Mouse (Mus musculus) embryonic facial prominence, embryonic 11.5 days (tissue): Measurements from ENCODE around the gene Dedd2. TPM values are rescaled to one million over a fixed set of nuclear protein-coding genes. Genes with fewer than 3 reads are reported as not detected.
A peak's percentile ranks its signal among the peaks of the same experiment; 100 is the strongest.

Source experiments
- ATAC-seq: fragments of 200-750 bp; cut with Nextera tagmentation; replicated peaks from 2 replicates; pipeline ENCODE4 v1.8.0; 2017; ENCODE audit warnings: low read depth; ENCODE audit not compliant: insufficient number of reproducible peaks, low FRiP score, low TSS enrichment
- DNase-seq: peaks from one replicate; pipeline ENCODE4 v3.0.0-alpha.2; 2015; ENCODE audit warnings: low spot score
- H3K27ac ChIP-seq: fragments of 300-500 bp; sonication (generic); replicated peaks from 2 replicates; pipeline ENCODE4 v1.5.1; 2014; ENCODE audit warnings: mild to moderate bottlenecking, low read depth, low read length, control low read depth
- H3K27me3 ChIP-seq: fragments of 300-500 bp; sonication (generic); 2 replicates; pipeline ENCODE4 v1.6.1; 2014; ENCODE audit warnings: mild to moderate bottlenecking, low read length, moderate library complexity, mixed read lengths; ENCODE audit not compliant: control insufficient read depth, insufficient read depth
- H3K36me3 ChIP-seq: fragments of 300-500 bp; sonication (generic); replicated peaks from 2 replicates; pipeline ENCODE4 v1.6.1; 2014; ENCODE audit warnings: low read depth, mild to moderate bottlenecking, low read length, moderate library complexity, mixed read lengths; ENCODE audit not compliant: control insufficient read depth, insufficient read depth
- H3K4me1 ChIP-seq: fragments of 300-500 bp; sonication (generic); 2 replicates; pipeline ENCODE4 v1.6.1; 2014; ENCODE audit warnings: low read length, mixed read lengths; ENCODE audit not compliant: control insufficient read depth, insufficient read depth
- H3K4me2 ChIP-seq: fragments of 300-500 bp; sonication (generic); 2 replicates; pipeline ENCODE4 v1.6.1; 2014; ENCODE audit warnings: low read depth, mild to moderate bottlenecking, control low read depth, low read length, moderate library complexity
- H3K4me3 ChIP-seq: fragments of 300-500 bp; sonication (generic); 2 replicates; pipeline ENCODE4 v1.5.1; 2014; ENCODE audit warnings: low read depth, low read length, control low read depth
- H3K9ac ChIP-seq: fragments of 300-500 bp; sonication (generic); replicated peaks from 2 replicates; pipeline ENCODE4 v1.6.1; 2014; ENCODE audit warnings: mild to moderate bottlenecking, control low read depth, low read length
- H3K9me3 ChIP-seq: fragments of 300-500 bp; sonication (generic); replicated peaks from 2 replicates; pipeline ENCODE4 v1.6.1; 2016; ENCODE audit warnings: mild to moderate bottlenecking, low read length, inconsistent platforms, mixed read lengths; ENCODE audit not compliant: control insufficient read depth
- WGBS: fragments of 180-500 bp; shearing (Covaris S2); extraction: QIAGEN DNeasy Blood & Tissue Kit; methylation state at CpG from one replicate; pipeline ENCODE4 v1.1.7; 2014; 5-methylcytosine and 5-hydroxymethylcytosine counted together
- polyA plus RNA-seq: library from polyadenylated mRNA; unstranded; fragments of >200 nt; fragmentation: Nextera tagmentation; extraction: Ambion mirVana; gene quantifications from 2 replicates; pipeline ENCODE4 v1.2.1, GENCODE M21; 2014

The Dedd2 gene
- polyA plus RNA-seq, 1 experiment from 2014 or later, result 7.7 TPM

GRCm38 (mm10) chr7:25178317-25178716 is 42.1 kb downstream of the Dedd2 start:
- WGBS, result 1% methylated on average over 16 of the region's 17 CpGs
- peak overlapping the region; percentile 43 for H3K9ac ChIP-seq
- no peaks in the 10 kb centered on the region for H3K9me3 ChIP-seq
- peaks cover 52% of the 10 kb centered on the region for H3K27me3 ChIP-seq
- no peak overlapping the region for H3K27ac ChIP-seq
- peak overlapping the region; percentile 51 for H3K4me3 ChIP-seq
- ATAC-seq, result no peak
- no peak for DNase-seq
- no peaks in the 10 kb centered on the region for H3K36me3 ChIP-seq
- H3K4me2 ChIP-seq, result peak overlapping the region; percentile 92
- H3K4me1 ChIP-seq, result peaks cover 6% of the 10 kb centered on the region

GRCm38 (mm10) chr7:25174343-25174742 is 46.1 kb downstream of the Dedd2 start:
- Histone ChIP-seq H3K4me2 (no peak overlapping the region), H3K4me1 (peaks cover 2% of the 10 kb centered on the region; the same call in 1 of the 2 replicates), H3K27ac (no peak overlapping the region), H3K27me3 (peaks cover 20% of the 10 kb centered on the region), H3K36me3 (no peaks in the 10 kb centered on the region), H3K4me3 (no peak overlapping the region), H3K9me3 (no peaks in the 10 kb centered on the region), H3K9ac (no peak overlapping the region)
- ATAC-seq (0 out of 2 replicates have a peak, but pooled peaks have one; percentile 4), DNase-seq (no peak)
- WGBS, result 51% methylated on average over 11 of the region's 11 CpGs

- Histone ChIP-seq H3K9ac (no peak overlapping the region), H3K4me3 (no peak overlapping the region), H3K9me3 (no peaks in the 10 kb centered on the region), H3K36me3 (no peaks in the 10 kb centered on the region), H3K27me3 (peaks cover 9% of the 10 kb centered on the region), H3K4me2 (no peak overlapping the region), H3K4me1 (peaks cover 2% of the 10 kb centered on the region; the same call in 1 of the 2 replicates), H3K27ac (no peak overlapping the region)
- WGBS, result 8% methylated on average over 5 of the region's 5 CpGs
- DNase-seq (no peak), ATAC-seq (peak; percentile 42; the same call in 1 of the 2 replicates)
Measured at GRCm38 (mm10) chr7:25172669-25173068, 47.7 kb downstream of the Dedd2 start.

GRCm38 (mm10) chr7:25170583-25170982 is 49.8 kb downstream of the Dedd2 start:
- peaks cover 2% of the 10 kb centered on the region; the same call in 1 of the 2 replicates for H3K4me1 ChIP-seq
- WGBS, result 42% methylated on average over 3 of the region's 3 CpGs

GRCm38 (mm10) chr7:25166106-25166505 is 54.3 kb downstream of the Dedd2 start:
- Histone ChIP-seq H3K4me2 (no peak overlapping the region), H3K27ac (no peak overlapping the region), H3K4me3 (no peak overlapping the region), H3K9me3 (no peaks in the 10 kb centered on the region), H3K4me1 (no peaks in the 10 kb centered on the region), H3K9ac (no peak overlapping the region), H3K36me3 (no peaks in the 10 kb centered on the region), H3K27me3 (no peaks in the 10 kb centered on the region)
- ATAC-seq (no peak), DNase-seq (no peak)
- WGBS, result 75% methylated on average over 5 of the region's 5 CpGs

More at GRCm38 (mm10) chr7:25170583-25170982, 49.8 kb downstream of the Dedd2 start:
- no peak for ATAC-seq
- Histone ChIP-seq H3K4me3 (no peak overlapping the region), H3K36me3 (no peaks in the 10 kb centered on the region), H3K27ac (no peak overlapping the region), H3K9me3 (no peaks in the 10 kb centered on the region), H3K4me2 (no peak overlapping the region), H3K9ac (no peak overlapping the region), H3K27me3 (no peaks in the 10 kb centered on the region)
- DNase-seq, result no peak

GRCm38 (mm10) chr7:25156158-25156648 is 64.2 kb downstream of the Dedd2 start:
- DNase-seq (no peak), ATAC-seq (no peak)
- peaks cover 18% of the 10 kb centered on the region for H3K4me1 ChIP-seq
- H3K27me3 ChIP-seq, result no peaks in the 10 kb centered on the region
- H3K4me3 ChIP-seq, result no peak overlapping the region
- no peaks in the 10 kb centered on the region for H3K36me3 ChIP-seq
- no peaks in the 10 kb centered on the region for H3K9me3 ChIP-seq
- no peak overlapping the region for H3K4me2 ChIP-seq
- 34% methylated on average over 14 of the region's 14 CpGs for WGBS
- no peak overlapping the region for H3K27ac ChIP-seq
- H3K9ac ChIP-seq, result no peak overlapping the region

GRCm38 (mm10) chr7:25155469-25156157 is 64.8 kb downstream of the Dedd2 start:
- H3K4me1 ChIP-seq, result peaks cover 20% of the 10 kb centered on the region
- H3K4me2 ChIP-seq, result peak overlapping the region; percentile 7; the same call in 1 of the 2 replicates
- H3K4me3 ChIP-seq, result no peak overlapping the region
- no peak for DNase-seq
- H3K27me3 ChIP-seq, result no peaks in the 10 kb centered on the region
- H3K9ac ChIP-seq, result no peak overlapping the region
- ATAC-seq, result peak; percentile 15; the same call in 1 of the 2 replicates
- WGBS, result 7% methylated on average over 17 of the region's 17 CpGs
- H3K36me3 ChIP-seq, result no peaks in the 10 kb centered on the region
- H3K27ac ChIP-seq, result no peak overlapping the region
- H3K9me3 ChIP-seq, result no peaks in the 10 kb centered on the region

GRCm38 (mm10) chr7:25154648-25155047 is 65.8 kb downstream of the Dedd2 start:
- WGBS, result 68% methylated on average over 4 of the region's 4 CpGs
- ATAC-seq, result no peak
- H3K4me3 ChIP-seq, result no peak overlapping the region

More at GRCm38 (mm10) chr7:25154648-25155047, 65.8 kb downstream of the Dedd2 start:
- no peak for DNase-seq
- H3K4me1 ChIP-seq, result peaks cover 20% of the 10 kb centered on the region
- no peak overlapping the region for H3K9ac ChIP-seq
- no peaks in the 10 kb centered on the region for H3K9me3 ChIP-seq
- H3K36me3 ChIP-seq, result no peaks in the 10 kb centered on the region
- H3K27me3 ChIP-seq, result peaks cover 3% of the 10 kb centered on the region; the same call in 1 of the 2 replicates
- no peak overlapping the region for H3K27ac ChIP-seq
- H3K4me2 ChIP-seq, result no peak overlapping the region
